Mouse (Mus musculus): ENCODE measurements around the gene Alpk1. TPM values are rescaled to one million over a fixed set of nuclear protein-coding genes. Genes with fewer than 3 reads are reported as not detected.
A peak's percentile ranks its signal among the peaks of the same experiment; 100 is the strongest.
"Not testable (repeated sequence)": the region's sequence is repeated elsewhere in the genome, so short reads cannot be mapped to it uniquely, and the experiment has no call there.

Gene Alpk1
- polyA plus RNA-seq, 1 experiment: not detected

- TF ChIP-seq CTCF (IDR thresholded peaks at IDR 0.05; ENCODE audit: insufficient read depth, low read depth, low read length) (no peak), POLR2A (IDR thresholded peaks at IDR 0.05; ENCODE audit: insufficient read depth, low read depth, low read length) (no peak)
- Histone ChIP-seq H3K4me3 (ENCODE audit: insufficient read depth, low read depth, low read length) (0 out of 2 replicates have a peak overlapping the region, but pooled peaks have one; percentile 1), H3K4me1 (ENCODE audit: control insufficient read depth, insufficient read depth, low read length) (peaks cover 15% of the 10 kb centered on the region), H3K27ac (ENCODE audit: insufficient read depth, low read depth, low read length) (no peak overlapping the region)
- WGBS: 75% methylated on average over 4 of the region's 4 CpGs
Observed at GRCm38 (mm10) chr3:127791595-127792561, 11.6 kb upstream of the Alpk1 start.

- Histone ChIP-seq H3K4me3 (ENCODE audit: insufficient read depth, low read depth, low read length) (peak overlapping the region; percentile 42), H3K27ac (ENCODE audit: insufficient read depth, low read depth, low read length) (no peak overlapping the region), H3K4me1 (ENCODE audit: control insufficient read depth, insufficient read depth, low read length) (peaks cover 15% of the 10 kb centered on the region)
- 6% methylated on average over 15 of the region's 15 CpGs for WGBS
- no peak for TF ChIP-seq POLR2A (IDR thresholded peaks at IDR 0.05; ENCODE audit: insufficient read depth, low read depth, low read length)
- TF ChIP-seq CTCF (IDR thresholded peaks at IDR 0.05; ENCODE audit: insufficient read depth, low read depth, low read length): no peak
Observed at GRCm38 (mm10) chr3:127791056-127791483, 10.7 kb upstream of the Alpk1 start.

- TF ChIP-seq CTCF (IDR thresholded peaks at IDR 0.05; ENCODE audit: insufficient read depth, low read depth, low read length): no peak
- TF ChIP-seq POLR2A (IDR thresholded peaks at IDR 0.05; ENCODE audit: insufficient read depth, low read depth, low read length): no peak
- Histone ChIP-seq H3K4me1 (ENCODE audit: control insufficient read depth, insufficient read depth, low read length) (peaks cover 15% of the 10 kb centered on the region), H3K27ac (ENCODE audit: insufficient read depth, low read depth, low read length) (no peak overlapping the region), H3K4me3 (ENCODE audit: insufficient read depth, low read depth, low read length) (peak overlapping the region; percentile 53)
- WGBS: under 1% methylated on average over 34 of the region's 36 CpGs
Observed at GRCm38 (mm10) chr3:127790234-127791055, 10.1 kb upstream of the Alpk1 start.

- Histone ChIP-seq H3K27ac (ENCODE audit: insufficient read depth, low read depth, low read length) (no peak within 1 kb of the TSS), H3K4me1 (ENCODE audit: control insufficient read depth, insufficient read depth, low read length) (peaks cover 15% of the 10 kb centered on the region)
- 2% methylated on average over 44 of the region's 44 CpGs for WGBS
Observed at GRCm38 (mm10) chr3:127789500-127790191, 9.3 kb upstream of the Alpk1 start, which contains the start of gene Tifa. Gene Tifa, plus strand, starts transcription at chr3:127789805.

GRCm38 (mm10) chr3:127788919-127789318, 8.6 kb upstream of the Alpk1 start:
- 56% methylated on average over 8 of the region's 8 CpGs for WGBS
- H3K4me3 ChIP-seq (ENCODE audit: insufficient read depth, low read depth, low read length): no peak overlapping the region

More at GRCm38 (mm10) chr3:127789500-127790191, 9.3 kb upstream of the Alpk1 start, which contains the start of gene Tifa:
- peak within 1 kb of the TSS; percentile 53 for H3K4me3 ChIP-seq (ENCODE audit: insufficient read depth, low read depth, low read length)
- TF ChIP-seq CTCF (IDR thresholded peaks at IDR 0.05; ENCODE audit: insufficient read depth, low read depth, low read length) (no peak), POLR2A (IDR thresholded peaks at IDR 0.05; ENCODE audit: insufficient read depth, low read depth, low read length) (no peak)

GRCm38 (mm10) chr3:127788038-127788437, 7.7 kb upstream of the Alpk1 start:
- H3K4me3 ChIP-seq (ENCODE audit: insufficient read depth, low read depth, low read length): no peak overlapping the region
- H3K4me1 ChIP-seq (ENCODE audit: control insufficient read depth, insufficient read depth, low read length): peaks cover 15% of the 10 kb centered on the region
- 85% methylated on average over 7 of the region's 7 CpGs for WGBS
- no peak for TF ChIP-seq CTCF (IDR thresholded peaks at IDR 0.05; ENCODE audit: insufficient read depth, low read depth, low read length)
- TF ChIP-seq POLR2A (IDR thresholded peaks at IDR 0.05; ENCODE audit: insufficient read depth, low read depth, low read length): no peak
- no peak overlapping the region for H3K27ac ChIP-seq (ENCODE audit: insufficient read depth, low read depth, low read length)

More at GRCm38 (mm10) chr3:127788919-127789318, 8.6 kb upstream of the Alpk1 start:
- peaks cover 15% of the 10 kb centered on the region for H3K4me1 ChIP-seq (ENCODE audit: control insufficient read depth, insufficient read depth, low read length)
- H3K27ac ChIP-seq (ENCODE audit: insufficient read depth, low read depth, low read length): no peak overlapping the region
- TF ChIP-seq POLR2A (IDR thresholded peaks at IDR 0.05; ENCODE audit: insufficient read depth, low read depth, low read length): no peak
- no peak for TF ChIP-seq CTCF (IDR thresholded peaks at IDR 0.05; ENCODE audit: insufficient read depth, low read depth, low read length)

GRCm38 (mm10) chr3:127787032-127787431, 6.7 kb upstream of the Alpk1 start:
- H3K4me1 ChIP-seq (ENCODE audit: control insufficient read depth, insufficient read depth, low read length): peaks cover 15% of the 10 kb centered on the region
- H3K27ac ChIP-seq (ENCODE audit: insufficient read depth, low read depth, low read length): no peak overlapping the region
- no peak overlapping the region for H3K4me3 ChIP-seq (ENCODE audit: insufficient read depth, low read depth, low read length)
- TF ChIP-seq CTCF (IDR thresholded peaks at IDR 0.05; ENCODE audit: insufficient read depth, low read depth, low read length) (no peak), POLR2A (IDR thresholded peaks at IDR 0.05; ENCODE audit: insufficient read depth, low read depth, low read length) (no peak)

- H3K27ac ChIP-seq (ENCODE audit: insufficient read depth, low read depth, low read length); H3K4me1 ChIP-seq (ENCODE audit: control insufficient read depth, insufficient read depth, low read length); H3K4me3 ChIP-seq (ENCODE audit: insufficient read depth, low read depth, low read length): not testable (repeated sequence)
- WGBS: 98% methylated on average over 8 of the region's 8 CpGs
Observed at GRCm38 (mm10) chr3:127783680-127784079, 3.4 kb upstream of the Alpk1 start.

All from olfactory bulb, adult 2 months (tissue).